Mouse (Mus musculus): ENCODE measurements around the gene Ambn.

GRCm38 (mm10) chr5:88455691-88456090 is at the start of gene Ambn:
- TF ChIP-seq CTCF (IDR thresholded peaks at IDR 0.05; ENCODE audit: borderline replicate concordance, insufficient read depth, low read length) (no peak), POLR2A (IDR thresholded peaks at IDR 0.05; ENCODE audit: low read depth, low read length) (no peak)

Data from embryonic fibroblast, embryonic 13.5 days (primary cell).